ENCODE assay signal across 9 mouse cellular contexts in genomic region chr17:23664556-23665021, GRCm38 (mm10). TPM values are rescaled to one million over a fixed set of nuclear protein-coding genes. Genes with fewer than 3 reads are reported as not detected.
DNase-seq lines count a peak whose midpoint lies in the region; ATAC-seq and TF ChIP-seq lines count a peak whose summit lies in the region.
"Had no signal": no experiment of that assay in that cellular context is flagged by ENCODE, and none has a peak within 500 bp of the region (broad histone marks: within the 10 kb centered on the region; RNA-seq: fewer than 3 reads in every experiment).

No protein-coding gene starts in this region.

- peaks cover under 1% of the 10 kb centered on the region; the same call in 1 of the 2 replicates for H3K36me3 ChIP-seq in embryonic facial prominence, embryonic 11.5 days (replicated peaks; ENCODE audit: control insufficient read depth, insufficient read depth, low read depth, low read length)
- peaks cover 19% of the 10 kb centered on the region for H3K36me3 ChIP-seq in limb, embryonic 14.5 days (ENCODE audit: control insufficient read depth, insufficient read depth, low read length)
- H3K36me3 ChIP-seq in heart, embryonic 10.5 days: peaks cover 34% of the 10 kb centered on the region

- no peak overlapping the region for H3K4me2 ChIP-seq in embryonic facial prominence, embryonic 11.5 days (ENCODE audit: low read depth, low read length)
- no peak overlapping the region for H3K4me2 ChIP-seq in limb, embryonic 14.5 days (replicated peaks; ENCODE audit: low read depth, low read length, severe bottlenecking)
- H3K4me2 ChIP-seq: limb, embryonic 12.5 days had no signal

- intact Hi-C loops in gastrocnemius, adult 2 months (cut with DNase I): no loop called here
- intact Hi-C loops in heart, postnatal 36 days (cut with DNase I): no loop called here

- peaks cover 20% of the 10 kb centered on the region for H3K27me3 ChIP-seq in embryonic facial prominence, embryonic 11.5 days (ENCODE audit: control insufficient read depth, insufficient read depth, low read length)
- peaks cover 33% of the 10 kb centered on the region for H3K27me3 ChIP-seq in limb, embryonic 14.5 days (ENCODE audit: control insufficient read depth, insufficient read depth, low read length)
- peaks cover 43% of the 10 kb centered on the region for H3K27me3 ChIP-seq in heart, embryonic 10.5 days (ENCODE audit: insufficient read depth, poor library complexity, severe bottlenecking)

- ATAC-seq in embryonic facial prominence, embryonic 11.5 days (replicated peaks; ENCODE audit: insufficient number of reproducible peaks, low FRiP score, low TSS enrichment, low read depth): peak; percentile 35; the same call in 1 of the 2 replicates
- ATAC-seq in limb, embryonic 14.5 days (ENCODE audit: low FRiP score, low read depth): no peak

- peak; percentile 77 for TF ChIP-seq CTCF in gastrocnemius, adult 2 months (IDR thresholded peaks at IDR 0.05)

- no peak overlapping the region for H3K4me3 ChIP-seq in gastrocnemius, adult 2 months
- no peak overlapping the region for H3K4me3 ChIP-seq in embryonic facial prominence, embryonic 11.5 days (ENCODE audit: low read depth, low read length)
- H3K4me3 ChIP-seq in limb, embryonic 14.5 days (replicated peaks; ENCODE audit: low read length): no peak overlapping the region
- H3K4me3 ChIP-seq in heart, embryonic 10.5 days: no peak overlapping the region
- H3K4me3 ChIP-seq: limb, embryonic 12.5 days had no signal

- no peak overlapping the region for H3K27ac ChIP-seq in gastrocnemius, adult 2 months
- H3K27ac ChIP-seq in embryonic facial prominence, embryonic 11.5 days (replicated peaks; ENCODE audit: low read depth, low read length): no peak overlapping the region
- no peak overlapping the region for H3K27ac ChIP-seq in limb, embryonic 14.5 days (replicated peaks; ENCODE audit: low read depth, low read length)
- no peak overlapping the region for H3K27ac ChIP-seq in heart, embryonic 10.5 days
- H3K27ac ChIP-seq: limb, embryonic 12.5 days had no signal

- no peak for DNase-seq in gastrocnemius, adult 2 months
- DNase-seq in gastrocnemius, postnatal 4 days (ENCODE audit: low spot score in 2 of 2): no peak
- peak; percentile 67 for DNase-seq in CD4-positive, CD25-positive, alpha-beta regulatory T cell, adult 2 months (ENCODE audit: low read depth, low spot score)
- DNase-seq in embryonic facial prominence, embryonic 11.5 days (ENCODE audit: low spot score): peak; percentile 80
- DNase-seq in limb, embryonic 14.5 days (ENCODE audit: low spot score): peak; percentile 49
- DNase-seq in retina, postnatal 1 day: peak; percentile 74
- DNase-seq in heart, embryonic 10.5 days (ENCODE audit: low spot score): no peak
- DNase-seq in heart, postnatal 36 days: no peak

- no peaks in the 10 kb centered on the region for H3K4me1 ChIP-seq in embryonic facial prominence, embryonic 11.5 days (ENCODE audit: control insufficient read depth, insufficient read depth, low read length)
- no peaks in the 10 kb centered on the region for H3K4me1 ChIP-seq in limb, embryonic 14.5 days (ENCODE audit: control insufficient read depth, insufficient read depth, low read length)
- H3K4me1 ChIP-seq in heart, embryonic 10.5 days: peaks cover 16% of the 10 kb centered on the region

- no peaks in the 10 kb centered on the region for H3K9me3 ChIP-seq in embryonic facial prominence, embryonic 11.5 days (replicated peaks; ENCODE audit: control insufficient read depth, low read length)
- no peaks in the 10 kb centered on the region for H3K9me3 ChIP-seq in limb, embryonic 14.5 days (ENCODE audit: control insufficient read depth, low read length)
- no peaks in the 10 kb centered on the region for H3K9me3 ChIP-seq in heart, embryonic 10.5 days
- H3K9me3 ChIP-seq: limb, embryonic 12.5 days had no signal

- WGBS in embryonic facial prominence, embryonic 11.5 days: 13% methylated on average over 5 of the region's 5 CpGs
- 5% methylated on average over 5 of the region's 5 CpGs for WGBS in limb, embryonic 14.5 days
- WGBS in heart, embryonic 10.5 days: 16% methylated on average over 5 of the region's 5 CpGs

- TF ChIP-seq POLR2A in limb, embryonic 14.5 days (IDR thresholded peaks at IDR 0.05; ENCODE audit: borderline replicate concordance, extremely low read depth, insufficient read depth, insufficient read length): 0 out of 2 replicates have a peak, but pooled peaks have one; percentile 23

- no peak overlapping the region for H3K9ac ChIP-seq in embryonic facial prominence, embryonic 11.5 days (replicated peaks; ENCODE audit: low read length)
- H3K9ac ChIP-seq in limb, embryonic 14.5 days (ENCODE audit: low read depth, low read length, severe bottlenecking): no peak overlapping the region
- H3K9ac ChIP-seq: limb, embryonic 12.5 days had no signal

RNA-seq across cellular contexts. Expression of gene Bicdl2, which starts 4.3 kb away (rescaled TPM):
- not detected for total RNA-seq in gastrocnemius, adult 2 months (2021)
- not detected for total RNA-seq in gastrocnemius, postnatal 4 days (2021)
- 0.84 and 1.0 TPM in 2 replicates for polyA plus RNA-seq in embryonic facial prominence, embryonic 11.5 days (2014; fragmentation: Nextera tagmentation; extraction: Ambion mirVana)
- 1.6 and 2.8 TPM in 2 replicates for polyA plus RNA-seq in limb, embryonic 14.5 days (2012; rRNA removed)
- polyA plus RNA-seq in limb, embryonic 14.5 days (2014; fragmentation: Nextera tagmentation; extraction: Ambion mirVana): 5.1 and 5.8 TPM in 2 replicates
- 0.28 and 0.40 TPM in 2 replicates for polyA plus RNA-seq in heart, embryonic 10.5 days (2016; fragmentation: Nextera tagmentation; extraction: Ambion mirVana)
- total RNA-seq in heart, postnatal 36 days (2021): not detected

RNA-seq across cellular contexts. Expression of gene Hcfc1r1, which starts 8.8 kb away (rescaled TPM):
- total RNA-seq in gastrocnemius, adult 2 months (2021): 100 to 1,000 TPM; 112 to 137 TPM
- 100 to 1,000 TPM; 214 to 230 TPM for total RNA-seq in gastrocnemius, postnatal 4 days (2021)
- polyA plus RNA-seq in embryonic facial prominence, embryonic 11.5 days (2014; fragmentation: Nextera tagmentation; extraction: Ambion mirVana): 47.9 and 50.5 TPM in 2 replicates
- polyA plus RNA-seq in limb, embryonic 14.5 days (2012; rRNA removed): 63.4 and 73.3 TPM in 2 replicates
- 85.3 and 85.4 TPM in 2 replicates for polyA plus RNA-seq in limb, embryonic 14.5 days (2014; fragmentation: Nextera tagmentation; extraction: Ambion mirVana)
- 152 and 305 TPM in 2 replicates for polyA plus RNA-seq in heart, embryonic 10.5 days (2016; fragmentation: Nextera tagmentation; extraction: Ambion mirVana)
- 100 to 1,000 TPM; 196 to 206 TPM for total RNA-seq in heart, postnatal 36 days (2021)

RNA-seq across cellular contexts. Expression of gene Thoc6, which starts 9.1 kb away (rescaled TPM):
- 1 to 10 TPM; 6.3 to 8.8 TPM for total RNA-seq in gastrocnemius, adult 2 months (2021)
- total RNA-seq in gastrocnemius, postnatal 4 days (2021): 10 to 100 TPM; 18.8 to 20.8 TPM
- polyA plus RNA-seq in embryonic facial prominence, embryonic 11.5 days (2014; fragmentation: Nextera tagmentation; extraction: Ambion mirVana): 49.3 and 55.6 TPM in 2 replicates
- polyA plus RNA-seq in limb, embryonic 14.5 days (2012; rRNA removed): 45.5 and 51.2 TPM in 2 replicates
- polyA plus RNA-seq in limb, embryonic 14.5 days (2014; fragmentation: Nextera tagmentation; extraction: Ambion mirVana): 41.8 and 44.2 TPM in 2 replicates
- polyA plus RNA-seq in heart, embryonic 10.5 days (2016; fragmentation: Nextera tagmentation; extraction: Ambion mirVana): 60.1 and 63.7 TPM in 2 replicates
- 10 to 100 TPM; 11.6 to 11.7 TPM for total RNA-seq in heart, postnatal 36 days (2021)

RNA-seq across cellular contexts. Expression of gene Tnfrsf12a, which starts 12.7 kb away (rescaled TPM):
- total RNA-seq in gastrocnemius, adult 2 months (2021): 10 to 100 TPM; 19.5 to 27.5 TPM
- 10 to 100 TPM; 43.7 to 55.5 TPM for total RNA-seq in gastrocnemius, postnatal 4 days (2021)
- polyA plus RNA-seq in embryonic facial prominence, embryonic 11.5 days (2014; fragmentation: Nextera tagmentation; extraction: Ambion mirVana): 5.8 and 6.8 TPM in 2 replicates
- polyA plus RNA-seq in limb, embryonic 14.5 days (2012; rRNA removed): 13.6 and 16.1 TPM in 2 replicates
- 20.3 and 24.0 TPM in 2 replicates for polyA plus RNA-seq in limb, embryonic 14.5 days (2014; fragmentation: Nextera tagmentation; extraction: Ambion mirVana)
- polyA plus RNA-seq in heart, embryonic 10.5 days (2016; fragmentation: Nextera tagmentation; extraction: Ambion mirVana): 35.4 and 72.4 TPM in 2 replicates
- total RNA-seq in heart, postnatal 36 days (2021): 100 to 1,000 TPM in 1 of 2 experiments, 10 to 100 TPM in 1; 59.4 to 101 TPM

RNA-seq across cellular contexts. Expression of gene Cldn6, which starts 14.5 kb away (rescaled TPM):
- not detected for total RNA-seq in gastrocnemius, adult 2 months (2021)
- not detected for total RNA-seq in gastrocnemius, postnatal 4 days (2021)
- polyA plus RNA-seq in embryonic facial prominence, embryonic 11.5 days (2014; fragmentation: Nextera tagmentation; extraction: Ambion mirVana): 48.9 and 54.7 TPM in 2 replicates
- 13.6 and 14.0 TPM in 2 replicates for polyA plus RNA-seq in limb, embryonic 14.5 days (2012; rRNA removed)
- polyA plus RNA-seq in limb, embryonic 14.5 days (2014; fragmentation: Nextera tagmentation; extraction: Ambion mirVana): 11.3 and 14.7 TPM in 2 replicates
- 7.0 and 33.4 TPM in 2 replicates for polyA plus RNA-seq in heart, embryonic 10.5 days (2016; fragmentation: Nextera tagmentation; extraction: Ambion mirVana)
- not detected for total RNA-seq in heart, postnatal 36 days (2021)

Comparison
In these comparisons a context has a peak if more than half of its experiments do, and no peak if none do; other contexts are left out.
1. DNase-seq: peak in CD4-positive, CD25-positive, alpha-beta regulatory T cell, adult 2 months (single experiment), embryonic facial prominence, embryonic 11.5 days (single experiment), limb, embryonic 14.5 days (single experiment) and retina, postnatal 1 day (single experiment); none in gastrocnemius, adult 2 months (single experiment), gastrocnemius, postnatal 4 days (0 of 2), heart, embryonic 10.5 days (single experiment) and heart, postnatal 36 days (0 of 2).